Mouse (Mus musculus): ENCODE results near the gene Otud7b. TPM values are rescaled to one million over a fixed set of nuclear protein-coding genes. Genes with fewer than 3 reads are reported as not detected.

The Otud7b gene
- polyA plus RNA-seq, 1 experiment from 2014 or later = 7.7 TPM

- Histone ChIP-seq H3K4me2 (ENCODE audit: low read depth, low read length) (no peak overlapping the region), H3K9me3 (replicated peaks; ENCODE audit: control insufficient read depth, low read length) (no peaks in the 10 kb centered on the region), H3K27me3 (ENCODE audit: control insufficient read depth, insufficient read depth, low read depth, low read length) (peaks cover 8% of the 10 kb centered on the region), H3K36me3 (ENCODE audit: control insufficient read depth, insufficient read depth) (peaks cover 29% of the 10 kb centered on the region), H3K27ac (ENCODE audit: low read length) (no peak overlapping the region), H3K9ac (ENCODE audit: low read depth, low read length) (no peak overlapping the region), H3K4me1 (ENCODE audit: control insufficient read depth, low read depth, low read length) (peaks cover 2% of the 10 kb centered on the region; the same call in 1 of the 2 replicates), H3K4me3 (ENCODE audit: low read depth, low read length) (no peak overlapping the region)
- WGBS (ENCODE audit: insufficient replicate concordance) = 80% methylated on average over 4 of the region's 4 CpGs
- no peak for ATAC-seq (ENCODE audit: low read depth)
Measured at GRCm38 (mm10) chr3:96178427-96178826, 74.1 kb downstream of the Otud7b start.

- ATAC-seq (ENCODE audit: low read depth) = no peak
- Histone ChIP-seq H3K36me3 (ENCODE audit: control insufficient read depth, insufficient read depth) (peaks cover 29% of the 10 kb centered on the region), H3K9me3 (replicated peaks; ENCODE audit: control insufficient read depth, low read length) (no peaks in the 10 kb centered on the region), H3K4me2 (ENCODE audit: low read depth, low read length) (no peak overlapping the region), H3K4me1 (ENCODE audit: control insufficient read depth, low read depth, low read length) (peaks cover 1% of the 10 kb centered on the region; the same call in 1 of the 2 replicates), H3K9ac (ENCODE audit: low read depth, low read length) (no peak overlapping the region), H3K27ac (ENCODE audit: low read length) (no peak overlapping the region), H3K27me3 (ENCODE audit: control insufficient read depth, insufficient read depth, low read depth, low read length) (peaks cover 8% of the 10 kb centered on the region), H3K4me3 (ENCODE audit: low read depth, low read length) (no peak overlapping the region)
- WGBS (ENCODE audit: insufficient replicate concordance) = 62% methylated on average over 2 of the region's 2 CpGs
Measured at GRCm38 (mm10) chr3:96178902-96179301, 74.6 kb downstream of the Otud7b start.

GRCm38 (mm10) chr3:96179531-96179930, 75.2 kb downstream of the Otud7b start:
- Histone ChIP-seq H3K9ac (ENCODE audit: low read depth, low read length) (no peak overlapping the region), H3K4me3 (ENCODE audit: low read depth, low read length) (no peak overlapping the region), H3K4me1 (ENCODE audit: control insufficient read depth, low read depth, low read length) (no peaks in the 10 kb centered on the region; the same call in 1 of the 2 replicates), H3K36me3 (ENCODE audit: control insufficient read depth, insufficient read depth) (peaks cover 25% of the 10 kb centered on the region), H3K27ac (ENCODE audit: low read length) (no peak overlapping the region), H3K9me3 (replicated peaks; ENCODE audit: control insufficient read depth, low read length) (no peaks in the 10 kb centered on the region), H3K4me2 (ENCODE audit: low read depth, low read length) (no peak overlapping the region), H3K27me3 (ENCODE audit: control insufficient read depth, insufficient read depth, low read depth, low read length) (peaks cover 8% of the 10 kb centered on the region)
- WGBS (ENCODE audit: insufficient replicate concordance) = 67% methylated on average over 4 of the region's 4 CpGs
- no peak for ATAC-seq (ENCODE audit: low read depth)

- Histone ChIP-seq H3K27ac (ENCODE audit: low read length) (no peak within 1 kb of the TSS), H3K4me1 (ENCODE audit: control insufficient read depth, low read depth, low read length) (no peaks in the 10 kb centered on the region), H3K36me3 (ENCODE audit: control insufficient read depth, insufficient read depth) (peaks cover 13% of the 10 kb centered on the region), H3K9me3 (replicated peaks; ENCODE audit: control insufficient read depth, low read length) (no peaks in the 10 kb centered on the region), H3K4me3 (ENCODE audit: low read depth, low read length) (peak within 1 kb of the TSS; percentile 33), H3K27me3 (ENCODE audit: control insufficient read depth, insufficient read depth, low read depth, low read length) (peaks cover 8% of the 10 kb centered on the region), H3K4me2 (ENCODE audit: low read depth, low read length) (peak within 1 kb of the TSS; percentile 53), H3K9ac (ENCODE audit: low read depth, low read length) (no peak within 1 kb of the TSS)
- no peak for ATAC-seq (ENCODE audit: low read depth)
- WGBS (ENCODE audit: insufficient replicate concordance) = under 1% methylated on average over 21 of the region's 23 CpGs
Measured at GRCm38 (mm10) chr3:96180727-96181477, 76.6 kb downstream of the Otud7b start, which contains the start of gene Sv2a. Gene Sv2a, plus strand, starts transcription at chr3:96181151.

- no peaks in the 10 kb centered on the region for H3K4me1 ChIP-seq (ENCODE audit: control insufficient read depth, low read depth, low read length)
- peaks cover 5% of the 10 kb centered on the region for H3K36me3 ChIP-seq (ENCODE audit: control insufficient read depth, insufficient read depth)
- H3K9ac ChIP-seq (ENCODE audit: low read depth, low read length) = no peak overlapping the region
- H3K27me3 ChIP-seq (ENCODE audit: control insufficient read depth, insufficient read depth, low read depth, low read length) = peaks cover 8% of the 10 kb centered on the region
- H3K4me3 ChIP-seq (ENCODE audit: low read depth, low read length) = no peak overlapping the region
- 47% methylated on average over 12 of the region's 12 CpGs for WGBS (ENCODE audit: insufficient replicate concordance)
- no peaks in the 10 kb centered on the region for H3K9me3 ChIP-seq (replicated peaks; ENCODE audit: control insufficient read depth, low read length)
- no peak overlapping the region for H3K4me2 ChIP-seq (ENCODE audit: low read depth, low read length)
- ATAC-seq (ENCODE audit: low read depth) = no peak
- no peak overlapping the region for H3K27ac ChIP-seq (ENCODE audit: low read length)
Measured at GRCm38 (mm10) chr3:96181510-96182381, 77.4 kb downstream of the Otud7b start.

GRCm38 (mm10) chr3:96182382-96182776, 78.1 kb downstream of the Otud7b start:
- WGBS (ENCODE audit: insufficient replicate concordance) = 28% methylated on average over 4 of the region's 4 CpGs

GRCm38 (mm10) chr3:96192977-96193376, 88.7 kb downstream of the Otud7b start:
- Histone ChIP-seq H3K9me3 (replicated peaks; ENCODE audit: control insufficient read depth, low read length) (no peaks in the 10 kb centered on the region), H3K4me1 (ENCODE audit: control insufficient read depth, low read depth, low read length) (peaks cover 11% of the 10 kb centered on the region), H3K4me2 (ENCODE audit: low read depth, low read length) (no peak overlapping the region), H3K27me3 (ENCODE audit: control insufficient read depth, insufficient read depth, low read depth, low read length) (peaks cover 3% of the 10 kb centered on the region), H3K36me3 (ENCODE audit: control insufficient read depth, insufficient read depth) (no peaks in the 10 kb centered on the region), H3K27ac (ENCODE audit: low read length) (no peak overlapping the region), H3K4me3 (ENCODE audit: low read depth, low read length) (no peak overlapping the region), H3K9ac (ENCODE audit: low read depth, low read length) (no peak overlapping the region)
- 63% methylated on average over 12 of the region's 12 CpGs for WGBS (ENCODE audit: insufficient replicate concordance)
- ATAC-seq (ENCODE audit: low read depth) = no peak

More at GRCm38 (mm10) chr3:96182382-96182776, 78.1 kb downstream of the Otud7b start:
- Histone ChIP-seq H3K4me1 (ENCODE audit: control insufficient read depth, low read depth, low read length) (no peaks in the 10 kb centered on the region), H3K36me3 (ENCODE audit: control insufficient read depth, insufficient read depth) (peaks cover 2% of the 10 kb centered on the region; the same call in 1 of the 2 replicates), H3K4me2 (ENCODE audit: low read depth, low read length) (no peak overlapping the region), H3K4me3 (ENCODE audit: low read depth, low read length) (no peak overlapping the region), H3K9ac (ENCODE audit: low read depth, low read length) (no peak overlapping the region), H3K27ac (ENCODE audit: low read length) (no peak overlapping the region), H3K9me3 (replicated peaks; ENCODE audit: control insufficient read depth, low read length) (no peaks in the 10 kb centered on the region), H3K27me3 (ENCODE audit: control insufficient read depth, insufficient read depth, low read depth, low read length) (peaks cover 8% of the 10 kb centered on the region)
- ATAC-seq (ENCODE audit: low read depth) = no peak

- Histone ChIP-seq H3K4me1 (ENCODE audit: control insufficient read depth, low read depth, low read length) (peaks cover 22% of the 10 kb centered on the region), H3K9ac (ENCODE audit: low read depth, low read length) (no peak overlapping the region), H3K4me2 (ENCODE audit: low read depth, low read length) (no peak overlapping the region), H3K27ac (ENCODE audit: low read length) (no peak overlapping the region), H3K36me3 (ENCODE audit: control insufficient read depth, insufficient read depth) (no peaks in the 10 kb centered on the region), H3K4me3 (ENCODE audit: low read depth, low read length) (no peak overlapping the region), H3K9me3 (replicated peaks; ENCODE audit: control insufficient read depth, low read length) (no peaks in the 10 kb centered on the region), H3K27me3 (ENCODE audit: control insufficient read depth, insufficient read depth, low read depth, low read length) (peaks cover 3% of the 10 kb centered on the region)
- no peak for ATAC-seq (ENCODE audit: low read depth)
- WGBS (ENCODE audit: insufficient replicate concordance) = 55% methylated on average over 10 of the region's 10 CpGs
Measured at GRCm38 (mm10) chr3:96194966-96195365, 90.6 kb downstream of the Otud7b start.
